Mouse (Mus musculus): Measurements from ENCODE around the gene Tns1. TPM values are rescaled to one million over a fixed set of nuclear protein-coding genes. Genes with fewer than 3 reads are reported as not detected.

Tns1 gene
- total and polyA plus RNA-seq, 2 experiments: 17.9 to 47.9 TPM

- Histone ChIP-seq H3K36me3 (ENCODE audit: control insufficient read depth, insufficient read depth, low read length) (peaks cover 3% of the 10 kb centered on the region; the same call in 1 of the 2 replicates), H3K4me1 (ENCODE audit: control insufficient read depth, insufficient read depth, low read length) (peaks cover 22% of the 10 kb centered on the region), H3K4me3 (ENCODE audit: insufficient read depth, low read depth, low read length) (no peak overlapping the region), H3K79me2 (ENCODE audit: control insufficient read depth, insufficient read depth, low read length) (peaks cover 66% of the 10 kb centered on the region), H3K9ac (ENCODE audit: low read depth, low read length) (no peak overlapping the region), H3K27ac (replicated peaks; ENCODE audit: insufficient read depth, low read depth, low read length) (no peak overlapping the region), H3K27me3 (ENCODE audit: control insufficient read depth, insufficient read depth, low read length) (no peaks in the 10 kb centered on the region)
- DNase-seq (ENCODE audit: extremely low read depth, low read depth, low spot score): no peak
- TF ChIP-seq POLR2A (IDR thresholded peaks at IDR 0.05; ENCODE audit: extremely low read depth, insufficient read depth, low read length): no peak
- no peak for TF ChIP-seq CTCF (IDR thresholded peaks at IDR 0.05; ENCODE audit: low read depth, low read length)
- WGBS: 75% methylated on average over 2 of the region's 2 CpGs
Observed at GRCm38 (mm10) chr1:74053068-74053467, 71.2 kb downstream of the Tns1 start.

- H3K4me1 ChIP-seq (ENCODE audit: control insufficient read depth, insufficient read depth, low read length): peaks cover 25% of the 10 kb centered on the region
- TF ChIP-seq CTCF (IDR thresholded peaks at IDR 0.05; ENCODE audit: low read depth, low read length) (no peak), POLR2A (IDR thresholded peaks at IDR 0.05; ENCODE audit: extremely low read depth, insufficient read depth, low read length) (no peak)
Observed at GRCm38 (mm10) chr1:74051349-74051748, 72.9 kb downstream of the Tns1 start.

GRCm38 (mm10) chr1:74049430-74049829 lies 74.8 kb downstream of the Tns1 start:
- Histone ChIP-seq H3K27ac (replicated peaks; ENCODE audit: insufficient read depth, low read depth, low read length) (no peak overlapping the region), H3K36me3 (ENCODE audit: control insufficient read depth, insufficient read depth, low read length) (no peaks in the 10 kb centered on the region; the same call in 1 of the 2 replicates), H3K4me3 (ENCODE audit: insufficient read depth, low read depth, low read length) (no peak overlapping the region), H3K79me2 (ENCODE audit: control insufficient read depth, insufficient read depth, low read length) (peaks cover 42% of the 10 kb centered on the region), H3K4me1 (ENCODE audit: control insufficient read depth, insufficient read depth, low read length) (peaks cover 29% of the 10 kb centered on the region), H3K27me3 (ENCODE audit: control insufficient read depth, insufficient read depth, low read length) (no peaks in the 10 kb centered on the region), H3K9ac (ENCODE audit: low read depth, low read length) (no peak overlapping the region)
- WGBS: 82% methylated on average over 17 of the region's 17 CpGs
- TF ChIP-seq POLR2A (IDR thresholded peaks at IDR 0.05; ENCODE audit: extremely low read depth, insufficient read depth, low read length) (no peak), CTCF (IDR thresholded peaks at IDR 0.05; ENCODE audit: low read depth, low read length) (no peak)
- no peak for DNase-seq (ENCODE audit: extremely low read depth, low read depth, low spot score)

More at GRCm38 (mm10) chr1:74051349-74051748, 72.9 kb downstream of the Tns1 start:
- H3K27ac ChIP-seq (replicated peaks; ENCODE audit: insufficient read depth, low read depth, low read length): no peak overlapping the region; the same call in 1 of the 2 replicates
- H3K36me3 ChIP-seq (ENCODE audit: control insufficient read depth, insufficient read depth, low read length): no peaks in the 10 kb centered on the region; the same call in 1 of the 2 replicates
- H3K79me2 ChIP-seq (ENCODE audit: control insufficient read depth, insufficient read depth, low read length): peaks cover 59% of the 10 kb centered on the region
- H3K9ac ChIP-seq (ENCODE audit: low read depth, low read length): no peak overlapping the region
- whole genome bisulfite sequencing: 72% methylated on average over 2 of the region's 2 CpGs
- H3K27me3 ChIP-seq (ENCODE audit: control insufficient read depth, insufficient read depth, low read length): no peaks in the 10 kb centered on the region
- DNase-seq (ENCODE audit: extremely low read depth, low read depth, low spot score): no peak
- H3K4me3 ChIP-seq (ENCODE audit: insufficient read depth, low read depth, low read length): no peak overlapping the region

- TF ChIP-seq CTCF (IDR thresholded peaks at IDR 0.05; ENCODE audit: low read depth, low read length) (peak; percentile 53), POLR2A (IDR thresholded peaks at IDR 0.05; ENCODE audit: extremely low read depth, insufficient read depth, low read length) (no peak)
- Histone ChIP-seq H3K27me3 (ENCODE audit: control insufficient read depth, insufficient read depth, low read length) (no peaks in the 10 kb centered on the region), H3K27ac (replicated peaks; ENCODE audit: insufficient read depth, low read depth, low read length) (peak overlapping the region; percentile 35), H3K36me3 (ENCODE audit: control insufficient read depth, insufficient read depth, low read length) (no peaks in the 10 kb centered on the region; the same call in 1 of the 2 replicates), H3K79me2 (ENCODE audit: control insufficient read depth, insufficient read depth, low read length) (peaks cover 37% of the 10 kb centered on the region), H3K4me1 (ENCODE audit: control insufficient read depth, insufficient read depth, low read length) (peaks cover 31% of the 10 kb centered on the region), H3K9ac (ENCODE audit: low read depth, low read length) (no peak overlapping the region), H3K4me3 (ENCODE audit: insufficient read depth, low read depth, low read length) (no peak overlapping the region)
- peak; percentile 65 for DNase-seq (ENCODE audit: extremely low read depth, low read depth, low spot score)
- WGBS: 22% methylated on average over 6 of the region's 6 CpGs
Observed at GRCm38 (mm10) chr1:74047722-74048121, 76.5 kb downstream of the Tns1 start.

GRCm38 (mm10) chr1:74047311-74047710 lies 76.9 kb downstream of the Tns1 start:
- Histone ChIP-seq H3K9ac (ENCODE audit: low read depth, low read length) (no peak overlapping the region), H3K27me3 (ENCODE audit: control insufficient read depth, insufficient read depth, low read length) (no peaks in the 10 kb centered on the region), H3K4me1 (ENCODE audit: control insufficient read depth, insufficient read depth, low read length) (peaks cover 33% of the 10 kb centered on the region), H3K27ac (replicated peaks; ENCODE audit: insufficient read depth, low read depth, low read length) (peak overlapping the region; percentile 64), H3K4me3 (ENCODE audit: insufficient read depth, low read depth, low read length) (no peak overlapping the region), H3K79me2 (ENCODE audit: control insufficient read depth, insufficient read depth, low read length) (peaks cover 39% of the 10 kb centered on the region), H3K36me3 (ENCODE audit: control insufficient read depth, insufficient read depth, low read length) (no peaks in the 10 kb centered on the region; the same call in 1 of the 2 replicates)
- TF ChIP-seq CTCF (IDR thresholded peaks at IDR 0.05; ENCODE audit: low read depth, low read length) (no peak), POLR2A (IDR thresholded peaks at IDR 0.05; ENCODE audit: extremely low read depth, insufficient read depth, low read length) (no peak)
- 18% methylated on average over 2 of the region's 2 CpGs for WGBS
- no peak for DNase-seq (ENCODE audit: extremely low read depth, low read depth, low spot score)

GRCm38 (mm10) chr1:74045034-74045433 lies 79.2 kb downstream of the Tns1 start:
- peaks cover 44% of the 10 kb centered on the region for H3K79me2 ChIP-seq (ENCODE audit: control insufficient read depth, insufficient read depth, low read length)
- WGBS: 56% methylated on average over 2 of the region's 2 CpGs
- H3K27me3 ChIP-seq (ENCODE audit: control insufficient read depth, insufficient read depth, low read length): no peaks in the 10 kb centered on the region
- no peak for DNase-seq (ENCODE audit: extremely low read depth, low read depth, low spot score)
- H3K9ac ChIP-seq (ENCODE audit: low read depth, low read length): no peak overlapping the region
- no peaks in the 10 kb centered on the region for H3K36me3 ChIP-seq (ENCODE audit: control insufficient read depth, insufficient read depth, low read length)
- H3K27ac ChIP-seq (replicated peaks; ENCODE audit: insufficient read depth, low read depth, low read length): peak overlapping the region; percentile 63
- H3K4me1 ChIP-seq (ENCODE audit: control insufficient read depth, insufficient read depth, low read length): peaks cover 38% of the 10 kb centered on the region
- TF ChIP-seq POLR2A (IDR thresholded peaks at IDR 0.05; ENCODE audit: extremely low read depth, insufficient read depth, low read length) (no peak), CTCF (IDR thresholded peaks at IDR 0.05; ENCODE audit: low read depth, low read length) (no peak)
- no peak overlapping the region for H3K4me3 ChIP-seq (ENCODE audit: insufficient read depth, low read depth, low read length)

Data from liver, adult 2 months (tissue).